Mouse (Mus musculus) liver, embryonic 14.5 days (tissue): ENCODE measurements around the gene Cemip2. TPM values are rescaled to one million over a fixed set of nuclear protein-coding genes. Genes with fewer than 3 reads are reported as not detected.

Experiments used
- ATAC-seq: fragments of 200-750 bp; cut with Nextera tagmentation; 2 replicates; pipeline ENCODE4 v1.8.0; 2017; ENCODE audit warnings: moderate number of reproducible peaks, mild to moderate bottlenecking, moderate library complexity; ENCODE audit not compliant: insufficient read depth
- DNase-seq, 3 experiments: peaks; one replicate each; pipeline ENCODE4 v3.0.0-alpha.2; 2012 to 2013; ENCODE audit warnings: low read depth in 3 of 3, low spot score in 3 of 3
- H3K27ac ChIP-seq: fragments of 300-500 bp; sonication (generic); 2 replicates; pipeline ENCODE4 v1.5.1; 2014; ENCODE audit warnings: moderate library complexity, mild to moderate bottlenecking, control low read depth, inconsistent platforms
- H3K27me3 ChIP-seq: fragments of 300-500 bp; sonication (generic); 2 replicates; pipeline ENCODE4 v1.6.1; 2014; ENCODE audit warnings: mild to moderate bottlenecking, low read length, moderate library complexity; ENCODE audit not compliant: control insufficient read depth, insufficient read depth
- H3K36me3 ChIP-seq: fragments of 300-500 bp; sonication (generic); replicated peaks from 2 replicates; pipeline ENCODE4 v1.6.1; 2014; ENCODE audit warnings: low read depth; ENCODE audit not compliant: control insufficient read depth, insufficient read depth
- H3K4me1 ChIP-seq, 2 experiments: fragments of 200-500 bp in 1 of 2; fragments of 300-500 bp in 1 of 2; sonication (generic) in 1 of 2; replicated peaks; 2 replicates each; pipeline ENCODE4 v1.6.1; 2012 to 2014; ENCODE audit warnings: antibody characterized with exemption in 1 of 2, inconsistent platforms in 1 of 2, low read length in 1 of 2; ENCODE audit not compliant: control insufficient read depth in 2 of 2, insufficient read depth in 2 of 2
- H3K4me2 ChIP-seq: fragments of 300-500 bp; sonication (generic); 2 replicates; pipeline ENCODE4 v1.6.1; 2014; ENCODE audit warnings: low read depth, mild to moderate bottlenecking, control low read depth, moderate library complexity
- H3K4me3 ChIP-seq, 2 experiments: fragments of 200-500 bp in 1 of 2; fragments of 300-500 bp in 1 of 2; sonication (generic) in 1 of 2; 2 replicates each; pipeline ENCODE4 v1.5.1; 2012 to 2014; ENCODE audit warnings: low read depth in 2 of 2, low read length in 2 of 2, mild to moderate bottlenecking in 2 of 2, control low read depth in 1 of 2, inconsistent platforms in 1 of 2, moderate library complexity in 1 of 2; ENCODE audit not compliant: insufficient read depth in 1 of 2
- H3K9ac ChIP-seq: fragments of 300-500 bp; sonication (generic); replicated peaks from 2 replicates; pipeline ENCODE4 v1.6.1; 2014; ENCODE audit warnings: mild to moderate bottlenecking, control low read depth, moderate library complexity
- H3K9me3 ChIP-seq: fragments of 300-500 bp; sonication (generic); 2 replicates; pipeline ENCODE4 v1.6.1; 2016; ENCODE audit warnings: low read length, mixed read lengths; ENCODE audit not compliant: control insufficient read depth
- CTCF ChIP-seq: IDR thresholded peaks from 2 replicates; pipeline ENCODE4 v1.5.1; 2016; ENCODE audit warnings: antibody characterized with exemption, low read depth, control low read depth
- EP300 ChIP-seq: IDR thresholded peaks from 2 replicates; pipeline ENCODE4 v1.6.1; 2016; ENCODE audit warnings: antibody characterized with exemption, low read depth
- WGBS: fragments of 180-500 bp; shearing (Covaris S2); extraction: QIAGEN DNeasy Blood & Tissue Kit; methylation state at CpG from one replicate; pipeline ENCODE4 v1.1.7; 2014; ENCODE audit not compliant: insufficient replicate concordance; 5-methylcytosine and 5-hydroxymethylcytosine counted together
- polyA plus RNA-seq, 2 experiments: library from polyadenylated mRNA; depleted of rRNA in 1 of 2; stranded (reverse) in 1 of 2; unstranded in 1 of 2; fragments of >200 nt; fragmentation: Nextera tagmentation in 1 of 2; extraction: Ambion mirVana in 1 of 2; gene quantifications; 2 replicates each; pipeline versions ENCODE4 v1.2.1 to v1.2.3; 2012 to 2014

Gene Cemip2
- polyA plus RNA-seq, 2 experiments = 3.0 to 6.0 TPM

DNA sequence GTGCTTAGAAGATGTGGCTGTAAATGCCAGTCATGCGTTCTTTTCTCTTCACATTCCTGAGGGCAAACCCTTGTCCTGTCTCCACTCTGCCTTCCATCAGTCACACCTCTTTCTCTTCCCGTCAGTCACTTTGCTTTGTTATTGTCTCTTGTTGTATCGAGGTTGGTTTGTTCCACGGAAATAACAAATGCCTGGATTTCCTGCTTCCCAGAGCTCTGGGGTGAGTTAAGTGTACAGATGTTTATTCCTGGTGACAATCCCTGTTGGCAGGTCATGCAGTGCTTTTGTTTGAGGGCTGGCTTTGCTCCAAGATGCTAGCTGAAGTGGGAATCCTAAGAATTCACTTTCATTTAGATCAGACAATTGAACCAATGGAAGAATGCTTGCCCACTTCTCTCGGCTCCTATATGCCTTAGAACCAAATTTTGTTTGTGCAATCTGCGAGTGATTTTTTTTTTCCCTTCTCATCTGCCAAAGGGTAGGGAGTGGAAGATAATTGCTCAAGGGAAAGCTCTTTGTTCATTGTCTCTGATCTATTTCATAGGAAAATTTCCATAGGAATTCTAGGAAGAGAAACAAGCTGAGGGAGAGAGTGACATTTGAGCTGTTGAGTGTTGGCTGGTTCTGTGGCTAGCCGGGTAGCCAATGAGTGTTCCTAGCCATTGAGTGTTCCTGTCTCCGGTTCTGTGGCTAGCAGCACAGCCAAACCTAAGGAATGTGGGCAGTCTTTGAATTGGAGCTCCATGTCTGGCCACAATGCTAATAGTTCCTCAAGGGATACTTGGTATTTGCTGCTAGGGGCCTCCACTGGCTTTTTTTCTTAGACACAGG is 104.2 kb downstream of the Cemip2 start:
- no peak overlapping the region for H3K4me3 ChIP-seq
- no peaks in the 10 kb centered on the region for H3K4me1 ChIP-seq
- H3K4me2 ChIP-seq = no peak overlapping the region
- 44% methylated on average over 8 of the region's 8 CpGs for WGBS
- TF ChIP-seq CTCF (no peak), EP300 (no peak)
- H3K36me3 ChIP-seq = no peaks in the 10 kb centered on the region
- H3K9ac ChIP-seq = no peak overlapping the region
- no peak overlapping the region for H3K27ac ChIP-seq
- H3K27me3 ChIP-seq = no peaks in the 10 kb centered on the region
- DNase-seq (no peak), ATAC-seq (no peak)
- H3K9me3 ChIP-seq = no peaks in the 10 kb centered on the region

GRCm38 (mm10) chr19:21883053-21883452 is 104.9 kb downstream of the Cemip2 start:
- H3K9me3 ChIP-seq = no peaks in the 10 kb centered on the region
- DNase-seq = no peak
- H3K27ac ChIP-seq = no peak overlapping the region
- H3K9ac ChIP-seq = no peak overlapping the region
- no peak overlapping the region for H3K4me3 ChIP-seq
- ATAC-seq = no peak
- H3K4me1 ChIP-seq = no peaks in the 10 kb centered on the region
- H3K36me3 ChIP-seq = no peaks in the 10 kb centered on the region
- TF ChIP-seq CTCF = no peak
- TF ChIP-seq EP300 = no peak
- 42% methylated on average over 3 of the region's 3 CpGs for WGBS
- H3K4me2 ChIP-seq = no peak overlapping the region
- H3K27me3 ChIP-seq = no peaks in the 10 kb centered on the region

DNA sequence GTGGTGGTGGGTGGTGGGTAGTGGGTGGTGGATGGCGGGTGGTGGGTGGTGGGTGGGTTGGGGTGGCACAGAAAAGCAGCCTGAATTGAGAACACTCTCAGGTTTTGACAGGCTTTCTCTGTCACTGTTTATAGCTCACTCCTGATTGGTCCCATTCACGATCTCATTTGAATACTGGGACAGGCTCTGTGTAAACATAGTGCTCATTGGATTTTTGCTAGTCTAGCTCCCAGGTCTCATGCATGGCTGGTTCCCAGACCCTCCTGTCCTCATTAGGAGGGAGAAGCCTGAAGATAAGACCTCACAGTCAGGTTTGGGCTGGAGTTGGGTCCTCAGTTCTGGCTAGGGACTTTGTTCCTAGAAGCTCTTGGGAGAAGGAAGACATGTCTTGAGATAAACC is 105.8 kb downstream of the Cemip2 start:
- H3K9me3 ChIP-seq = no peaks in the 10 kb centered on the region
- ATAC-seq (no peak), DNase-seq (no peak)
- no peaks in the 10 kb centered on the region for H3K27me3 ChIP-seq
- no peaks in the 10 kb centered on the region for H3K4me1 ChIP-seq
- 50% methylated on average over 2 of the region's 2 CpGs for WGBS
- H3K4me2 ChIP-seq = no peak overlapping the region
- TF ChIP-seq CTCF = no peak
- no peak for TF ChIP-seq EP300
- no peak overlapping the region for H3K4me3 ChIP-seq
- no peak overlapping the region for H3K9ac ChIP-seq
- no peak overlapping the region for H3K27ac ChIP-seq
- H3K36me3 ChIP-seq = no peaks in the 10 kb centered on the region

GRCm38 (mm10) chr19:21884385-21884784 is 106.2 kb downstream of the Cemip2 start:
- ATAC-seq (no peak), DNase-seq (no peak)
- H3K27me3 ChIP-seq = no peaks in the 10 kb centered on the region
- no peak overlapping the region for H3K4me3 ChIP-seq
- no peak overlapping the region for H3K4me2 ChIP-seq
- TF ChIP-seq EP300 (no peak), CTCF (no peak)
- no peak overlapping the region for H3K9ac ChIP-seq
- H3K36me3 ChIP-seq = no peaks in the 10 kb centered on the region
- H3K27ac ChIP-seq = no peak overlapping the region
- H3K4me1 ChIP-seq = no peaks in the 10 kb centered on the region
- H3K9me3 ChIP-seq = no peaks in the 10 kb centered on the region
- 56% methylated on average over 4 of the region's 4 CpGs for WGBS

GRCm38 (mm10) chr19:21886166-21886657 is 108.1 kb downstream of the Cemip2 start:
- TF ChIP-seq EP300 = no peak
- TF ChIP-seq CTCF = no peak
- Histone ChIP-seq H3K9ac (no peak overlapping the region), H3K9me3 (no peaks in the 10 kb centered on the region), H3K4me1 (peaks cover 0 to 4% of the 10 kb centered on the region in 2 experiments; a peak in 2 of 4 replicates), H3K4me3 (no peak overlapping the region), H3K4me2 (no peak overlapping the region), H3K27me3 (no peaks in the 10 kb centered on the region), H3K36me3 (no peaks in the 10 kb centered on the region), H3K27ac (no peak overlapping the region)
- DNase-seq (no peak), ATAC-seq (no peak)
- 20% methylated on average over 4 of the region's 4 CpGs for WGBS
